Comparison of ENCODE assay signal across 19 mouse cellular contexts in the genomic region with DNA sequence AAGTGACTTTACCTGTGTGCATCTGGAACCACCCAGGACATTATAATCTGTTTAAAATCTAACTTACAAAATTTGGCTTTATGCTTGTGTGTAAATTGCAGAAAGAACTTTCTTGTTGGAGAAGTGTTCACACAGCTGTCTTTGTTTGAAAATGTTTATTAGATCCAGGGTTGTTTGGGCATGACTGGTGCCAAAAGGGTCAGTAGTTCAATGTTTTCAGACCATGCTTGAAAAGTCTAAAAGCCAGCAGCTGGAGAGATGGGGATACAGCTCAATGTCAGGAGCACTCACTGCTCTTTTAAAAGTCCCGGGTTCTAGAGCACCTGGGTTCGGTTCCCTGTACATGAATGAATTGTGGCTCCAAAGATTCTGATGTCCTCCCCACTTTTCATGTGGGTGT.
"Had no signal": no experiment of that assay in that cellular context is flagged by ENCODE, and none has a peak within 500 bp of the region (broad histone marks: within the 10 kb centered on the region; RNA-seq: fewer than 3 reads in every experiment).

No protein-coding gene starts in this region.

- ATAC-seq: liver, postnatal 0 days; lung, postnatal 0 days; midbrain, embryonic 16.5 days had no signal

- H3K4me2 ChIP-seq: liver, embryonic 15.5 days; lung, embryonic 15.5 days; midbrain, embryonic 12.5 days; neural tube, embryonic 12.5 days; stomach, embryonic 15.5 days had no signal

- DNase-seq: liver, postnatal 0 days; lung, adult 2 months; lung, postnatal 14 days; lung, postnatal 36 days; midbrain, embryonic 14.5 days; right cerebral cortex, postnatal 14 days; thymus, adult 2 months; thymus, postnatal 25 days; thymus, postnatal 4 days had no signal

- H3K9ac ChIP-seq: liver, embryonic 15.5 days; liver, postnatal 0 days; lung, embryonic 15.5 days; midbrain, embryonic 12.5 days; neural tube, embryonic 12.5 days; stomach, embryonic 15.5 days had no signal

- H3K27me3 ChIP-seq: liver, embryonic 15.5 days; lung, embryonic 15.5 days; megakaryocyte, embryonic 14.5 days; midbrain, embryonic 12.5 days; neural tube, embryonic 12.5 days; stomach, embryonic 15.5 days had no signal

- H3K27ac ChIP-seq: liver, embryonic 15.5 days; lung, embryonic 15.5 days; macrophage; midbrain, embryonic 12.5 days; neural tube, embryonic 12.5 days; stomach, embryonic 15.5 days; stomach, postnatal 0 days had no signal

- H3K9me3 ChIP-seq: liver, embryonic 15.5 days; lung, embryonic 15.5 days; megakaryocyte, embryonic 14.5 days; midbrain, embryonic 12.5 days; neural tube, embryonic 12.5 days; stomach, embryonic 15.5 days had no signal

- H3K4me1 ChIP-seq: liver, embryonic 15.5 days; lung, embryonic 15.5 days; midbrain, embryonic 12.5 days; neural tube, embryonic 12.5 days had no signal

- H3K36me3 ChIP-seq: liver, embryonic 15.5 days; lung, embryonic 15.5 days; midbrain, embryonic 12.5 days; neural tube, embryonic 12.5 days; stomach, embryonic 15.5 days had no signal

- H3K4me3 ChIP-seq: liver, embryonic 15.5 days; lung, embryonic 15.5 days; megakaryocyte, embryonic 14.5 days; midbrain, embryonic 12.5 days; neural tube, embryonic 12.5 days; stomach, embryonic 15.5 days had no signal
